Mouse (Mus musculus) megakaryocyte, embryonic 14.5 days (primary cell): ENCODE results near the gene Mvd. TPM values are rescaled to one million over a fixed set of nuclear protein-coding genes. Genes with fewer than 3 reads are reported as not detected.

Experiments used
- H3K27me3 ChIP-seq: replicated peaks from 2 replicates; pipeline ENCODE3; 2012; ENCODE audit warnings: inconsistent platforms
- H3K36me3 ChIP-seq: replicated peaks from 2 replicates; pipeline ENCODE3; 2012; ENCODE audit warnings: low read length, inconsistent platforms, mixed read lengths
- H3K4me1 ChIP-seq: 2 replicates; pipeline ENCODE4 v1.6.1; 2012; ENCODE audit warnings: inconsistent platforms
- H3K4me3 ChIP-seq: replicated peaks from 2 replicates; pipeline ENCODE3; 2012; ENCODE audit warnings: moderate library complexity, mild to moderate bottlenecking, inconsistent platforms
- H3K9me3 ChIP-seq: 2 replicates; pipeline ENCODE4 v1.6.1; 2012; ENCODE audit warnings: inconsistent platforms
- FLI1 ChIP-seq: IDR thresholded peaks from 2 replicates; pipeline ENCODE4 v1.6.1; 2012; ENCODE audit warnings: low read length, inconsistent platforms, mixed read lengths
- GATA1 ChIP-seq: IDR thresholded peaks from 3 replicates; pipeline ENCODE4 v1.6.1; 2012; ENCODE audit warnings: mixed read lengths, low read length, inconsistent platforms, borderline replicate concordance
- polyA plus RNA-seq: library from polyadenylated mRNA; stranded (reverse); fragments of >175 nt; gene quantifications from 2 replicates; pipeline ENCODE4 v1.2.3, GENCODE M21; 2012; ENCODE audit warnings: low replicate concordance; ENCODE audit not compliant: insufficient read depth

Gene Mvd
- polyA plus RNA-seq, 1 experiment = 142 TPM

GRCm38 (mm10) chr8:122407678-122408077 is 35.5 kb downstream of the Mvd start:
- TF ChIP-seq FLI1 (no peak), GATA1 (no peak)
- Histone ChIP-seq H3K36me3 (peaks cover 98% of the 10 kb centered on the region), H3K4me1 (peaks cover 93% of the 10 kb centered on the region), H3K9me3 (no peaks in the 10 kb centered on the region), H3K27me3 (no peaks in the 10 kb centered on the region), H3K4me3 (peak overlapping the region; percentile 17)

- Histone ChIP-seq H3K9me3 (no peaks in the 10 kb centered on the region), H3K27me3 (no peaks in the 10 kb centered on the region), H3K4me3 (peak overlapping the region; percentile 80), H3K4me1 (peaks cover 99% of the 10 kb centered on the region), H3K36me3 (peaks cover 98% of the 10 kb centered on the region)
- TF ChIP-seq FLI1 = no peak
- no peak for TF ChIP-seq GATA1
These were observed 37.9 kb downstream of the Mvd start for GRCm38 (mm10) chr8:122405146-122405805.

DNA sequence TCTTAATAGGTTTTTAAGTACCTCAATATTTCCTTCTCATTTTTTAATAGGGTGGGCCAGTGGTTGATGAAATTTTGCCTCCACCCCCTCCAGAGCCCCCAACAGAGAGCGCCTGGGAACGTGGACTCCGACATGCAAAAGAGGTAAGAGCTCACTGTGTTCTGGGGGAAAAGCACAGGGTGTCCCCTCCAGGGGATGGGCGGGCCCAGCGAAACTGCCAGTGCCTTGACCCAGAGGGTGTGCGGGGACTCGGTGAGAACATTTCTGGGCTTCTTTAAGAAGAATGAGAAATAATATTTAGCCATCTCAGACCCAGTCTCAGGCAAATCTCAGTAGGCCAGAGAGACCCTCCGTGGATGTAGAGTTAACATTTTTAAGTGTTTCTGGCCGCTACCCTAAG is 45.0 kb downstream of the Mvd start:
- Histone ChIP-seq H3K4me3 (no peak overlapping the region), H3K9me3 (no peaks in the 10 kb centered on the region), H3K27me3 (no peaks in the 10 kb centered on the region), H3K4me1 (peaks cover 37% of the 10 kb centered on the region), H3K36me3 (peaks cover 100% of the 10 kb centered on the region)
- TF ChIP-seq FLI1 (no peak), GATA1 (no peak)

DNA sequence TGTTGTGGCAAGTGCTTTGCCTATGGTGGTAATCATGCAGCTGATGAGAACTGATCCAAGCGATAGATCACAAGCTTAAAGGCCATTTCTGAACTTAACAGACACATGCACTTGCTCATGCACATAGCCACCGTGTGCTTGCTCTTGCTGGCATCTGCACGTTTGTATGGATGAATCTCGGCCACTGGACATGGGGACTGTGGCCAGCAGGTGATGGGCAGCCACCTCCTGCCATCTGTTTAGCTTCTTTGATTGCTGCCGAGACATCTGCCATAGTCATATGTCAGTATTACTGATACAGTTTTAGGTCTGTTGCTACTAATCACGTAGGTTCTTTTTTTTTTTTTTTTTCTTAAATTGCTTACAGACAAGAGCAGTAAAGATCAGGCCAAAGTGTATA is 47.9 kb downstream of the Mvd start:
- Histone ChIP-seq H3K27me3 (no peaks in the 10 kb centered on the region), H3K36me3 (peaks cover 99% of the 10 kb centered on the region), H3K4me3 (no peak overlapping the region), H3K9me3 (no peaks in the 10 kb centered on the region), H3K4me1 (peaks cover 29% of the 10 kb centered on the region)
- TF ChIP-seq FLI1 (no peak), GATA1 (no peak)

GRCm38 (mm10) chr8:122393717-122394116 is 49.5 kb downstream of the Mvd start:
- TF ChIP-seq FLI1 (no peak), GATA1 (no peak)

DNA sequence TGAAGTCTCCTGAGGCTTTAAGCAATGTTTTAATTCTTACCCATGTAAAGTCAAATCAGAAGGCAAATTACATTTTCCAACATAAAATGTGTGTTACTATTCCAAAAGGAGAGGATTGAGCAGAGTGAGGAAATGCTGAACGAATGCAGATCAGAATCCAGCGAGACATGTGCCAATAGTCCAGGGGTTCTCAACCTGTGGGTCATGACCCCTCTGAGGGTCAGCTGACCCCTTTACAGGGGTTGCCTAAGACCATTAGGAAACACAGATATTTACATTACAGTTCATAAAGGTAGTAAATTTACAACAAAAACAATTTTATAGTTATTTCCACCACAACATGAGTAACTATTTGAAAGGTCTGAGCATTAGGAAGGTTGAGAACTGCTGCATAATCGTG is 52.5 kb downstream of the Mvd start:
- peaks cover 97% of the 10 kb centered on the region for H3K36me3 ChIP-seq
- H3K9me3 ChIP-seq = peaks cover 11% of the 10 kb centered on the region
- TF ChIP-seq GATA1 (no peak), FLI1 (no peak)
- no peaks in the 10 kb centered on the region for H3K27me3 ChIP-seq
- H3K4me3 ChIP-seq = no peak overlapping the region
- H3K4me1 ChIP-seq = peaks cover 52% of the 10 kb centered on the region

More at GRCm38 (mm10) chr8:122393717-122394116, 49.5 kb downstream of the Mvd start:
- H3K36me3 ChIP-seq = peaks cover 97% of the 10 kb centered on the region
- H3K4me3 ChIP-seq = no peak overlapping the region
- H3K27me3 ChIP-seq = no peaks in the 10 kb centered on the region
- H3K4me1 ChIP-seq = peaks cover 29% of the 10 kb centered on the region
- peaks cover 5% of the 10 kb centered on the region for H3K9me3 ChIP-seq

- Histone ChIP-seq H3K4me1 (peaks cover 56% of the 10 kb centered on the region), H3K27me3 (no peaks in the 10 kb centered on the region), H3K9me3 (peaks cover 11% of the 10 kb centered on the region), H3K4me3 (no peak overlapping the region), H3K36me3 (peaks cover 97% of the 10 kb centered on the region)
- TF ChIP-seq GATA1 (no peak), FLI1 (no peak)
These were observed 53.9 kb downstream of the Mvd start for GRCm38 (mm10) chr8:122389357-122389756.

Other genes with a start within 250 kb of the Mvd start
- 1,238 and 3,030 TPM in 2 replicates for gene Zfpm1, start 161.3 kb downstream of the Mvd start, polyA plus RNA-seq
- gene Trhr2, start 82.7 kb downstream of the Mvd start, polyA plus RNA-seq = 1.8 TPM in 1 of 2 replicates, not detected in the other
- gene Zc3h18, start 66.8 kb downstream of the Mvd start, polyA plus RNA-seq = 80.4 and 130 TPM in 2 replicates
- gene Il17c, start 21.4 kb downstream of the Mvd start, polyA plus RNA-seq = 0.68 TPM in 1 of 2 replicates, not detected in the other
- 3,699 and 12,582 TPM in 2 replicates for gene Cyba, start 10.5 kb downstream of the Mvd start, polyA plus RNA-seq
- gene Snai3, start 17.3 kb upstream of the Mvd start, polyA plus RNA-seq = 2.8 and 8.0 TPM in 2 replicates
- gene Rnf166, start 32.6 kb upstream of the Mvd start, polyA plus RNA-seq = 86.9 and 219 TPM in 2 replicates
- gene Ctu2, start 32.7 kb upstream of the Mvd start, polyA plus RNA-seq = 40.5 and 70.3 TPM in 2 replicates
- gene Piezo1, start 107.9 kb upstream of the Mvd start, polyA plus RNA-seq = 25.0 and 60.9 TPM in 2 replicates
- gene Cdt1, start 124.6 kb upstream of the Mvd start, polyA plus RNA-seq = 68.9 and 81.7 TPM in 2 replicates
- 257 and 338 TPM in 2 replicates for gene Aprt, start 133.5 kb upstream of the Mvd start, polyA plus RNA-seq
- 12.6 and 15.3 TPM in 2 replicates for gene Galns, start 168.0 kb upstream of the Mvd start, polyA plus RNA-seq
- 2.2 TPM in 1 of 2 replicates, not detected in the other for gene Trappc2l, start 168.2 kb upstream of the Mvd start, polyA plus RNA-seq
- gene Pabpn1l, start 179.3 kb upstream of the Mvd start, polyA plus RNA-seq = 0.25 TPM in 1 of 2 replicates, not detected in the other